Mouse (Mus musculus) limb, embryonic 11.5 days (tissue): ENCODE results near the gene Mon2. TPM values are rescaled to one million over a fixed set of nuclear protein-coding genes. Genes with fewer than 3 reads are reported as not detected.

ENCODE experiments used
- ATAC-seq: fragments of 200-750 bp; cut with Nextera tagmentation; 2 replicates; pipeline ENCODE4 v1.8.0; 2017; ENCODE audit warnings: low read depth; ENCODE audit not compliant: insufficient number of reproducible peaks, low FRiP score, low TSS enrichment
- DNase-seq: peaks from one replicate; pipeline ENCODE4 v3.0.0-alpha.2; 2015; ENCODE audit warnings: low spot score
- H3K27ac ChIP-seq: fragments of 300-500 bp; sonication (generic); replicated peaks from 2 replicates; pipeline ENCODE4 v1.5.1; 2014; ENCODE audit warnings: low read depth, mild to moderate bottlenecking, low read length
- H3K27me3 ChIP-seq: fragments of 300-500 bp; sonication (generic); 2 replicates; pipeline ENCODE4 v1.6.1; 2014; ENCODE audit warnings: mild to moderate bottlenecking, low read length, mixed read lengths; ENCODE audit not compliant: control insufficient read depth, insufficient read depth
- H3K36me3 ChIP-seq: fragments of 300-500 bp; sonication (generic); 2 replicates; pipeline ENCODE4 v1.6.1; 2014; ENCODE audit warnings: mild to moderate bottlenecking, low read length, moderate library complexity, mixed read lengths; ENCODE audit not compliant: control insufficient read depth, insufficient read depth
- H3K4me1 ChIP-seq: fragments of 300-500 bp; sonication (generic); 2 replicates; pipeline ENCODE4 v1.6.1; 2014; ENCODE audit warnings: low read length, mixed read lengths; ENCODE audit not compliant: control insufficient read depth, insufficient read depth
- H3K4me2 ChIP-seq: fragments of 300-500 bp; sonication (generic); 2 replicates; pipeline ENCODE4 v1.6.1; 2014; ENCODE audit warnings: low read depth, mild to moderate bottlenecking, moderate library complexity; ENCODE audit not compliant: severe bottlenecking
- H3K4me3 ChIP-seq: fragments of 300-500 bp; sonication (generic); 2 replicates; pipeline ENCODE4 v1.5.1; 2014; ENCODE audit warnings: low read depth, low read length
- H3K9ac ChIP-seq: fragments of 300-500 bp; sonication (generic); 2 replicates; pipeline ENCODE4 v1.6.1; 2014; ENCODE audit warnings: mild to moderate bottlenecking, low read length
- H3K9me3 ChIP-seq: fragments of 300-500 bp; sonication (generic); 2 replicates; pipeline ENCODE4 v1.6.1; 2016; ENCODE audit warnings: low read length; ENCODE audit not compliant: control insufficient read depth
- WGBS: fragments of 180-500 bp; shearing (Covaris S2); extraction: QIAGEN DNeasy Blood & Tissue Kit; methylation state at CpG from one replicate; pipeline ENCODE4 v1.1.7; 2014; 5-methylcytosine and 5-hydroxymethylcytosine counted together
- polyA plus RNA-seq: library from polyadenylated mRNA; unstranded; fragments of >200 nt; fragmentation: Nextera tagmentation; extraction: Ambion mirVana; gene quantifications from 2 replicates; pipeline ENCODE4 v1.2.1, GENCODE M21; 2014

Gene Mon2
- polyA plus RNA-seq, 1 experiment from 2014 or later: 27.4 TPM

DNA sequence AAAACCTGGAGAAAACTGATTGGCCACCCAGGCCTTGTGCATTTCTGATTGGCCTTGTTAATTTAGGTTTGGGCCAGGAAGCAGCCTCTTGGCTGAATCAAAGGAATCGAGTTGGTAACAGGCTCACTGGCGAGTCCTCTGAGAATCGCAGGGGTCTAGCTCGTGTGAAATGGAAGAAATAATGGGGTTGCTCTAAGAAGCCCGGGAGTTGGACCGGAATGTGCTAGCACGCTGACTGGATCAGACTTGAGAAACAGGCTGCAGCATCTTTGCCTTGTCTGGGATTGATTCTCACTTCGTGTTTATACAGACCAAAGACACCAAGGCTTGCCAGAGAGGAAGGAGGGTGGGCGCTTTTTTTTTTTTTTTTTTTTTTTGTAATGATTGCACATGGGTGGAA lies 114.8 kb downstream of the Mon2 start:
- no peak overlapping the region for H3K27ac ChIP-seq
- no peak overlapping the region for H3K4me3 ChIP-seq
- H3K9me3 ChIP-seq: no peaks in the 10 kb centered on the region
- peaks cover 18% of the 10 kb centered on the region for H3K4me1 ChIP-seq
- ATAC-seq: no peak
- H3K9ac ChIP-seq: no peak overlapping the region
- 53% methylated on average over 9 of the region's 9 CpGs for WGBS
- no peak overlapping the region for H3K4me2 ChIP-seq
- H3K36me3 ChIP-seq: no peaks in the 10 kb centered on the region
- no peaks in the 10 kb centered on the region for H3K27me3 ChIP-seq
- no peak for DNase-seq

DNA sequence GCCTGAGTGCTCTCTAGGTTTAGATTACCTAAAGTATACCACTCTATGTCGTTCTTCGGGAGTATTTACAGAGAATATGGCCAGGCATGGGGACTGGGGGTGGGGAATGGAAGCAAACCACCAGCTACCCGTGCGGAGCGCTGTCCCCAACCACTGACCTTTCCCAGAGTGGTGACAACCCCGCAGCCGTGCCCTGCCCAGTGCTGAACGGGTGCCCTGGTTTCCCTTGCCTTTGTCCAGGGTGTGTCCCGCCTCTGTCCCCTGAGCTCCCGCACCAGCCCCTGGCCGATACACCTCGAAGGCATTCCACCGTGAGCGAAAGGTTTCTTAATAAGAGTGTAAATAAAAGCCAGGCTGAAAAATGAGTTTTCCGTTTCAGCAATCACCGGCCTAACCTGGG lies 115.6 kb downstream of the Mon2 start:
- Histone ChIP-seq H3K27ac (no peak overlapping the region), H3K9ac (no peak overlapping the region), H3K4me1 (peaks cover 18% of the 10 kb centered on the region), H3K4me3 (no peak overlapping the region), H3K36me3 (no peaks in the 10 kb centered on the region), H3K27me3 (no peaks in the 10 kb centered on the region), H3K4me2 (no peak overlapping the region), H3K9me3 (no peaks in the 10 kb centered on the region)
- WGBS: 64% methylated on average over 16 of the region's 16 CpGs
- DNase-seq: no peak
- peak; percentile 22; the same call in 1 of the 2 replicates for ATAC-seq

DNA sequence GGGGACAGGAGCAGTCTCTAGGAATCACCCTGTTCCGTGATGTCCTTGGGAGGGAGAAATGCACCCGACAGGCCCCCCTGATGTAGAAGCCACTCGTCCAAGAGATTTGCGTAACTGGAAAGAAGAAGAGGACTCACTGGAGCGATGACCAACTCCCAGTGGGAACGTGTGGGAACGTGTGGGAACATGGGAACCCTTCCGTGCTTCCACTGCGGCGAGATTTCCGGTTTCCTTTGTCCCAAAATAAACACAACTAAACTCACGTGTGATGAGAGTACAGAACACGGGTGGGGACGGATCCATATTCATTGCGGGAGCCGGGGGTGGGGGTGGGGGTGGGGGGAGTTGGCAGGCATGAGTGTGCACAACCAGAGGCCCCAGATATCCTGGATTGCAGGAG lies 116.1 kb downstream of the Mon2 start:
- H3K9me3 ChIP-seq: no peaks in the 10 kb centered on the region
- DNase-seq (no peak), ATAC-seq (no peak)
- 87% methylated on average over 16 of the region's 16 CpGs for WGBS
- H3K9ac ChIP-seq: no peak overlapping the region
- no peaks in the 10 kb centered on the region for H3K27me3 ChIP-seq
- no peak overlapping the region for H3K4me3 ChIP-seq
- peaks cover 18% of the 10 kb centered on the region for H3K4me1 ChIP-seq
- H3K27ac ChIP-seq: no peak overlapping the region
- no peak overlapping the region for H3K4me2 ChIP-seq
- no peaks in the 10 kb centered on the region for H3K36me3 ChIP-seq

DNA sequence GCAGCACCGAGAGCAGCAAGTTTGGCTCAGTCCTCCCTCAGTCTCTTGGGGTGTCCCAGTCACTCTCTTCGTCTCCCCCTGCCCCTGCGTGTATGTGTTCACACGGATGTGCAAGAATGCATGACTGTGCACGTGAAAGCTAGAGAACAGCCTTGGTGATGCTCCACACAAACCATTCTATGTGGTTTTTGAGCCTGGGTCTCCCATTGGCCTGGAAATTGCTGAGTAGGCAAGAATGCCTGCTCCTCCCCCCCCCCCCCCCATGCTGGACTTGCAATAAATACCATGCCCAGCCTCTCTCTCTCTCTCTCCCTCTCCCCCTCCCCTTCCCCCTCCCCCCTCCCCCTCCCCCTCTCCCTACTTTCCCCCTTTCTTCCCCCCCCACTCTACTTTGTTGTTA lies 117.6 kb downstream of the Mon2 start:
- no peak overlapping the region for H3K27ac ChIP-seq
- no peak overlapping the region for H3K4me3 ChIP-seq
- H3K36me3 ChIP-seq: no peaks in the 10 kb centered on the region
- H3K4me2 ChIP-seq: no peak overlapping the region
- WGBS: 90% methylated on average over 5 of the region's 5 CpGs
- peaks cover 18% of the 10 kb centered on the region for H3K4me1 ChIP-seq
- DNase-seq: no peak
- no peaks in the 10 kb centered on the region for H3K9me3 ChIP-seq
- no peak for ATAC-seq
- no peaks in the 10 kb centered on the region for H3K27me3 ChIP-seq
- no peak overlapping the region for H3K9ac ChIP-seq

DNA sequence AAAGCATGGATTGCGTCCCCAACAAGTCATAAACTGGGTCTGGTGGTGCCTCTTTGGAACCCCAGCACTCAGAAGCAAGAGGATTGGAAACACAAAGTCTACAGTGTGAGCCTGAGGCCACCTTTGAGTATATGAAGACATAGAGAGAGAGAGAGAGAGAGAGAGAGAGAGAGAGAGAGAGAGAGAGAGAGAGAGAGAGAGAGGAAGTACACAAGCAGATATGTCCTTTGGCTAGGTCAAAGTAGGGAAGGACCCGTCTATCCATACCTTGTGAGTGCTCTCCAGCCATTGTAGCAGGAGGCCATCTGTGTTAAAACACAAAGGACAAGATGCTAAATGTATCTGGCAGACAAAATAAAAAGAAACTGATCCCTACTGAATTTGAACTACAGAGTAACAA lies 118.4 kb downstream of the Mon2 start:
- ATAC-seq (no peak), DNase-seq (no peak)
- WGBS: 82% methylated on average over 2 of the region's 2 CpGs
- H3K36me3 ChIP-seq: no peaks in the 10 kb centered on the region
- H3K4me2 ChIP-seq: no peak overlapping the region
- no peak overlapping the region for H3K4me3 ChIP-seq
- no peak overlapping the region for H3K9ac ChIP-seq
- H3K27ac ChIP-seq: no peak overlapping the region
- peaks cover 12% of the 10 kb centered on the region; the same call in 1 of the 2 replicates for H3K4me1 ChIP-seq
- H3K9me3 ChIP-seq: no peaks in the 10 kb centered on the region
- H3K27me3 ChIP-seq: no peaks in the 10 kb centered on the region

DNA sequence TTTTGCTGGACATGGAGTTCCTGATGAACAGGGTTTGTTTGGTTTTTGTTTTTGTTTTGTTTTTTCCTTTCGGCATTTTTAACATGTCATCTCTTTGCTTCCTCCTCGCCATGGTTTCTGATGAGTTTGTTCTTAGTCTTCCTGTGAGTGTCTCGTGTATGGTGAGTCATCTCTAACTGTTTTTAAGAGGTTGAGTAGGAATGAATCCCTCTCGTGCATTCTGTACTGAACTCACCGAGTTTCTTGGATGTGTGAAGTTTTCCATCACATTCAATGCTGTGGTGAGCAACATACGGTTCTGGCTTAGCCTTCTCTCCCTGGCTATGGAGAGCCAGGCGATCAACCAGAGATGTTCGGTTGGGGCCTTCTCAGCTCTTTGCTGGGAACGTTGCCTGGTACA lies 122.7 kb downstream of the Mon2 start:
- Histone ChIP-seq H3K9me3 (no peaks in the 10 kb centered on the region), H3K9ac (no peak overlapping the region), H3K4me1 (0 out of 2 replicates have a peak, but pooled peaks cover 3% of the 10 kb centered on the region), H3K4me3 (no peak overlapping the region), H3K4me2 (no peak overlapping the region), H3K36me3 (no peaks in the 10 kb centered on the region), H3K27ac (no peak overlapping the region), H3K27me3 (no peaks in the 10 kb centered on the region)
- DNase-seq (no peak), ATAC-seq (no peak)
- 93% methylated on average over 9 of the region's 9 CpGs for WGBS

DNA sequence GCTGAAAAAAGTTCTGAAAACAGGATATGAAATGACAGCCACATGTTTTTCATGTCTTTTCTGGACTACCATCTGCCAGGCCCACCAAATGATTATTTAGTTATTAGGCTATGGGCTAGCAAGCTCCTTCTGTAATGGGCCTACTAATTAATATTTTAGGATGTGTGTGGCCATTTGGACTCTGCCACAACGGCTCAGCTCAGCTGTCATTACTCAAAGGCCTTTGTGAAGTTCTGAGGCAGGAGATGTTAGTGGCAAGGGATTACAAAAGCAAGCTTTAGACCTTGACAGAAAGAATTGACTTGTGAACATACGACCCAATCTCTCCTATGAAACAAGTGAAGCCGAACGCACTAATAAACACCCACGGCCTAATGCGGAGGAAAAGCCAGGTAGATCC lies 125.3 kb downstream of the Mon2 start:
- Histone ChIP-seq H3K27ac (no peak overlapping the region), H3K9me3 (no peaks in the 10 kb centered on the region), H3K9ac (no peak overlapping the region), H3K4me3 (no peak overlapping the region), H3K4me1 (0 out of 2 replicates have a peak, but pooled peaks cover 3% of the 10 kb centered on the region), H3K4me2 (no peak overlapping the region), H3K36me3 (no peaks in the 10 kb centered on the region), H3K27me3 (no peaks in the 10 kb centered on the region)
- WGBS: 74% methylated on average over 6 of the region's 6 CpGs
- no peak for ATAC-seq
- no peak for DNase-seq

DNA sequence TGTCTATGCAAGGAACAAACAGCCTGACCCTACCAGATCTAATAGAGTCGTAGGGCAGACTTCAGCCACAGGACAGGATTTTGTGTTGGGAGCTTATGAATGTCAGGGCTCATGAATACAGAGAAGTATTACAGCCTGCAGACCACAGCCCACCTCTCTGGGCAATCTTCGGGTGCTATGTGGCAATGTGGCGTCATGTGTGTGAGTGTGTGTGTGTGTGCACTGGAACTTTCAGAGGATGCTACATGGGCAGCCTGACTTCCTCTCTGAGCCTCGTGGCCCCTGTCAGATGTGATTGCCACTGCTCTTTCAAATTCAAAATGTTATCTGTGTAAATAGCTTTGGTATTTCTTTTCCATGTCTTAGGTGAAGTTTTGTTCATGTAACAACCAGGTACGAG lies 131.4 kb downstream of the Mon2 start:
- WGBS: 72% methylated on average over 5 of the region's 5 CpGs

DNA sequence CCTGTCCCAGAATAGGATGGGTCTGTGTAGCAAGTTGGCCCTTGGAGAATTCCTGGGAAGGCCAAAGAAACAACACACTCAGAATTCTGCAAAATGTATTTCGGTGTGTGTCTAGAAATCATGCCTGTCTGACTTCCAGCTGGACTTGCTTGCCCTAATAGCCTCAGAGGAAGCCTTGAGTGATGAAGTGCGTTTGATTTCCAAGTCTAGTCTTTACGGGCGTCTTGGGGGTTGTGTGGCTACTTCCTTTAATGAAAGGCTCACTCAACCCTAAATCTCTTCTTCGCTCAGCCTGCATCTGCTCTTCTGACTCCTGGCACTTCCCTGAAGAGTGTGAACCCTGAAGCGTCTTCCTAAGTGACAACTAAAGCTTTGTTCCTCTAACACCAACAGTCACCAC lies 132.5 kb downstream of the Mon2 start:
- ATAC-seq (no peak), DNase-seq (no peak)
- Histone ChIP-seq H3K4me1 (peaks cover 9% of the 10 kb centered on the region), H3K9me3 (no peaks in the 10 kb centered on the region), H3K36me3 (no peaks in the 10 kb centered on the region), H3K4me3 (no peak overlapping the region), H3K4me2 (no peak overlapping the region), H3K27me3 (no peaks in the 10 kb centered on the region), H3K27ac (no peak overlapping the region), H3K9ac (no peak overlapping the region)
- WGBS: 21% methylated on average over 6 of the region's 6 CpGs

More for the DNA sequence above, 131.4 kb downstream of the Mon2 start:
- DNase-seq (no peak), ATAC-seq (no peak)
- H3K4me3 ChIP-seq: no peak overlapping the region
- peaks cover 9% of the 10 kb centered on the region for H3K4me1 ChIP-seq
- H3K9ac ChIP-seq: no peak overlapping the region
- H3K4me2 ChIP-seq: no peak overlapping the region
- H3K27me3 ChIP-seq: no peaks in the 10 kb centered on the region
- no peaks in the 10 kb centered on the region for H3K36me3 ChIP-seq
- H3K9me3 ChIP-seq: no peaks in the 10 kb centered on the region
- no peak overlapping the region for H3K27ac ChIP-seq
